Mouse (Mus musculus) neural tube, embryonic 14.5 days (tissue): ENCODE results near the gene Med20. TPM values are rescaled to one million over a fixed set of nuclear protein-coding genes. Genes with fewer than 3 reads are reported as not detected.
"Not testable (repeated sequence)": the region's sequence is repeated elsewhere in the genome, so short reads cannot be mapped to it uniquely, and the experiment has no call there.

Source experiments
- ATAC-seq: fragments of 200-750 bp; cut with Nextera tagmentation; 2 replicates; pipeline ENCODE4 v1.8.0; 2017; ENCODE audit warnings: low read depth, mild to moderate bottlenecking, moderate TSS enrichment, moderate library complexity
- H3K27ac ChIP-seq: fragments of 300-500 bp; sonication (generic); 2 replicates; pipeline ENCODE4 v1.5.1; 2014; ENCODE audit warnings: low read depth, mild to moderate bottlenecking, control low read depth, low read length, moderate library complexity, mixed read lengths
- H3K27me3 ChIP-seq: fragments of 300-500 bp; sonication (generic); 2 replicates; pipeline ENCODE4 v1.6.1; 2014; ENCODE audit warnings: low read length; ENCODE audit not compliant: control insufficient read depth, insufficient read depth
- H3K36me3 ChIP-seq: fragments of 300-500 bp; sonication (generic); 2 replicates; pipeline ENCODE4 v1.6.1; 2014; ENCODE audit warnings: low read length, mixed read lengths; ENCODE audit not compliant: control insufficient read depth, insufficient read depth
- H3K4me1 ChIP-seq: fragments of 300-500 bp; sonication (generic); 2 replicates; pipeline ENCODE4 v1.6.1; 2014; ENCODE audit warnings: low read length; ENCODE audit not compliant: control insufficient read depth, insufficient read depth
- H3K4me2 ChIP-seq: fragments of 300-500 bp; sonication (generic); 2 replicates; pipeline ENCODE4 v1.6.1; 2014; ENCODE audit warnings: mild to moderate bottlenecking, low read depth, low read length, control low read depth
- H3K4me3 ChIP-seq: fragments of 300-500 bp; sonication (generic); 2 replicates; pipeline ENCODE4 v1.5.1; 2014; ENCODE audit warnings: low read depth, low read length, control low read depth, mixed read lengths
- H3K9ac ChIP-seq: fragments of 300-500 bp; sonication (generic); replicated peaks from 2 replicates; pipeline ENCODE4 v1.6.1; 2014; ENCODE audit warnings: low read depth, mild to moderate bottlenecking, control low read depth, low read length, mixed read lengths
- H3K9me3 ChIP-seq: fragments of 300-500 bp; sonication (generic); 2 replicates; pipeline ENCODE4 v1.6.1; 2016; ENCODE audit warnings: low read length; ENCODE audit not compliant: control insufficient read depth
- WGBS: fragments of 180-500 bp; shearing (Covaris S2); extraction: QIAGEN DNeasy Blood & Tissue Kit; methylation state at CpG from one replicate; pipeline ENCODE4 v1.1.7; 2014; 5-methylcytosine and 5-hydroxymethylcytosine counted together
- polyA plus RNA-seq: library from polyadenylated mRNA; unstranded; fragments of >200 nt; fragmentation: Nextera tagmentation; extraction: Ambion mirVana; gene quantifications from 2 replicates; pipeline ENCODE4 v1.2.1, GENCODE M21; 2014

Gene Med20
- polyA plus RNA-seq, 1 experiment from 2014 or later, result 38.1 TPM

GRCm38 (mm10) chr17:47654346-47654745, 43.0 kb downstream of the Med20 start:
- H3K27ac ChIP-seq, H3K36me3 ChIP-seq, H3K27me3 ChIP-seq, H3K4me2 ChIP-seq, ATAC-seq, H3K4me3 ChIP-seq, H3K4me1 ChIP-seq, H3K9me3 ChIP-seq, H3K9ac ChIP-seq: not testable (repeated sequence)
- WGBS, result 97% methylated on average over 8 of the region's 8 CpGs

DNA sequence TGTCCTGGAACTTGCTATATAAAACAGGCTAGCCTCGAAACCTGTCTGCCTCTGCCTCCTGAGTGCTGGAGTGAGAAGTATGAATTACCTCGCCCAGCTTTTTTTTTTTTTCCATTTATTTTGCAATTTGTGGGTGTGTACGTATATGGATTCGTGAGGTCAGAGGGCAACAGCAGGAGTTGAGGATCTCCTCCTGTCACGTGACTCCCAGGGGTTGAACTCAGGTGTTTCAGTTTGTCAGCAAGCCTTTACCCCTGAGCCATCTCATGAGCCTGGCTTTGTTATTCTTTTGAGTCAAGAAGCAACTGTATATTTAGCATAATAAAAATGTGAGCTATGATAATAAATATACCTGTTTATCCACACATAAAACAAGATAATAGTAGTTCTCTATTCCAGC, 44.3 kb downstream of the Med20 start:
- H3K27ac ChIP-seq, result no peak overlapping the region
- H3K4me1 ChIP-seq, result no peaks in the 10 kb centered on the region
- WGBS, result 85% methylated on average over 5 of the region's 5 CpGs
- no peaks in the 10 kb centered on the region for H3K36me3 ChIP-seq
- H3K4me2 ChIP-seq, result no peak overlapping the region
- ATAC-seq, result no peak
- H3K4me3 ChIP-seq, result no peak overlapping the region
- no peak overlapping the region for H3K9ac ChIP-seq
- H3K27me3 ChIP-seq, result no peaks in the 10 kb centered on the region
- H3K9me3 ChIP-seq, result no peaks in the 10 kb centered on the region

GRCm38 (mm10) chr17:47657901-47658300, 46.5 kb downstream of the Med20 start:
- WGBS, result 83% methylated on average over 4 of the region's 4 CpGs
- no peak for ATAC-seq

GRCm38 (mm10) chr17:47658741-47659243, 47.4 kb downstream of the Med20 start:
- no peak overlapping the region for H3K27ac ChIP-seq
- no peaks in the 10 kb centered on the region for H3K9me3 ChIP-seq
- H3K4me2 ChIP-seq, result no peak overlapping the region
- H3K4me3 ChIP-seq, result no peak overlapping the region
- H3K36me3 ChIP-seq, result no peaks in the 10 kb centered on the region
- H3K27me3 ChIP-seq, result no peaks in the 10 kb centered on the region
- WGBS, result 82% methylated on average over 3 of the region's 3 CpGs
- H3K4me1 ChIP-seq, result no peaks in the 10 kb centered on the region
- ATAC-seq, result no peak
- no peak overlapping the region for H3K9ac ChIP-seq

More at GRCm38 (mm10) chr17:47657901-47658300, 46.5 kb downstream of the Med20 start:
- Histone ChIP-seq H3K4me3 (no peak overlapping the region), H3K9ac (no peak overlapping the region), H3K9me3 (no peaks in the 10 kb centered on the region), H3K4me1 (no peaks in the 10 kb centered on the region), H3K36me3 (no peaks in the 10 kb centered on the region), H3K27ac (no peak overlapping the region), H3K27me3 (no peaks in the 10 kb centered on the region), H3K4me2 (no peak overlapping the region)

DNA sequence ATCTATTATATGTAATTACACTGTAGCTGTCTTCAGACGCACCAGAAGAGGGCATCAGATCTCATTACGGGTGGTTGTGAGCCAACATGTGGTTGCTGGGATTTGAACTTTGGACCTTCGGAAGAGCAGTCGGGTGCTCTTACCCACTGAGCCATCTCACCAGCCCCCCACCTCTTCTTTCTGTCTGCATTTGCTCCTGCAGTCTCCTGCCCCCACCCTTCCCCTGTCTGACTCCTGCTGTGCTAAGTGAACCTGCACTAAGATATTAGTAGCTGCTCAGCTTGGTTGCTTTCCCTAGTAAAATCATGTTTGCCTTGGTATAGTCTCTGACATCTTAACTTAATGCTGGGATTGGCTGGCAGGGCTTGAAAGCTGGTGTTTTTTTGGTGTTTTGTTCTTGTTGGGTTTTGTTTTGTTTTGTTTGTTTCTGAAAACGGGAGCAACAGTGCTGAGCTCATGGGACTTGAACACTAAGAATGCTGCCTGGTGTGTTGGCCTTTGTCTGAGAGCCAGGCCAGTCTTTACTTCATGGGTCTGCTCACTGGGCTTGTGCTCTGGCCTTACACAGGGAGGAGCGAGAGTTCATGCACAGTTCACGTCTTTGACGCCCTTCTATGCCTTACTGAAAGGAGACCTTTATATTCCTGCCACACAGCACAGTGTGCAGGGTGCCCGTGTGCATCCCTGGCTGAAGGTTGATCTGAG, 51.8 kb downstream of the Med20 start:
- ATAC-seq, result peak; percentile 85
- H3K27ac ChIP-seq, result no peak overlapping the region
- no peaks in the 10 kb centered on the region for H3K27me3 ChIP-seq
- H3K4me3 ChIP-seq, result no peak overlapping the region
- no peaks in the 10 kb centered on the region; the same call in 1 of the 2 replicates for H3K36me3 ChIP-seq
- H3K9ac ChIP-seq, result no peak overlapping the region
- 21% methylated on average over 9 of the region's 9 CpGs for WGBS
- no peaks in the 10 kb centered on the region for H3K9me3 ChIP-seq
- no peak overlapping the region for H3K4me2 ChIP-seq
- no peaks in the 10 kb centered on the region for H3K4me1 ChIP-seq

GRCm38 (mm10) chr17:47664474-47664873, 53.1 kb downstream of the Med20 start:
- Histone ChIP-seq H3K9ac (no peak overlapping the region), H3K4me3 (no peak overlapping the region), H3K27ac (no peak overlapping the region), H3K4me1 (no peaks in the 10 kb centered on the region), H3K36me3 (no peaks in the 10 kb centered on the region; the same call in 1 of the 2 replicates), H3K9me3 (no peaks in the 10 kb centered on the region), H3K27me3 (no peaks in the 10 kb centered on the region), H3K4me2 (no peak overlapping the region)
- no peak for ATAC-seq
- whole genome bisulfite sequencing, result 89% methylated on average over 7 of the region's 7 CpGs

- Histone ChIP-seq H3K27me3 (no peaks in the 10 kb centered on the region), H3K9ac (no peak overlapping the region), H3K4me2 (no peak overlapping the region), H3K4me3 (no peak overlapping the region), H3K9me3 (no peaks in the 10 kb centered on the region), H3K27ac (no peak overlapping the region), H3K36me3 (no peaks in the 10 kb centered on the region; the same call in 1 of the 2 replicates), H3K4me1 (peaks cover 13% of the 10 kb centered on the region)
- WGBS, result 51% methylated on average over 4 of the region's 4 CpGs
- no peak for ATAC-seq
Measured at GRCm38 (mm10) chr17:47669166-47669565, 57.8 kb downstream of the Med20 start.

DNA sequence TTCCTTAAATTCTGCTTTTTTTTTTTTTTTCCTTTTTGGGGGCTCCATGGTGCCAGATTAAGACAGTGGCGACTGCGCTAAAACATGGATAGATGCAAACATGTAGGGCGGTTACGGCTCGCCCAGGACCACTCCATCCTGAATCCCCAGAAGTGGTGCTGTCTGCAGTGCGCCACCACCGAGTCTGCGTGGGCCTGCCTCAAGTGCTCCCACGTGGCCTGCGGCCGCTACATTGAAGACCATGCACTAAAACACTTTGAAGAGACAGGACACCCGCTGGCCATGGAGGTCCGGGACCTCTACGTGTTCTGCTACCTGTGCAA, 60.6 kb downstream of the Med20 start:
- Histone ChIP-seq H3K4me3 (peak overlapping the region; percentile 28), H3K9me3 (no peaks in the 10 kb centered on the region), H3K4me2 (peak overlapping the region; percentile 71), H3K36me3 (peaks cover 2% of the 10 kb centered on the region), H3K27ac (0 out of 2 replicates have a peak overlapping the region, but pooled peaks have one; percentile 34), H3K27me3 (no peaks in the 10 kb centered on the region), H3K4me1 (peaks cover 13% of the 10 kb centered on the region), H3K9ac (peak overlapping the region; percentile 44)
- WGBS, result 8% methylated on average over 14 of the region's 14 CpGs
- peak; percentile 57; the same call in 1 of the 2 replicates for ATAC-seq

GRCm38 (mm10) chr17:47672311-47673111, 61.1 kb downstream of the Med20 start:
- WGBS, result 5% methylated on average over 47 of the region's 68 CpGs
- no peaks in the 10 kb centered on the region for H3K27me3 ChIP-seq
- peak overlapping the region; percentile 28 for H3K4me3 ChIP-seq
- peak overlapping the region; percentile 44 for H3K9ac ChIP-seq
- H3K36me3 ChIP-seq, result peaks cover 2% of the 10 kb centered on the region; the same call in 1 of the 2 replicates
- ATAC-seq, result peak; percentile 74
- no peaks in the 10 kb centered on the region for H3K9me3 ChIP-seq
- H3K27ac ChIP-seq, result 0 out of 2 replicates have a peak overlapping the region, but pooled peaks have one; percentile 34
- peaks cover 13% of the 10 kb centered on the region for H3K4me1 ChIP-seq
- H3K4me2 ChIP-seq, result peak overlapping the region; percentile 71
